Mouse (Mus musculus): ENCODE results near the gene Rbm47. TPM values are rescaled to one million over a fixed set of nuclear protein-coding genes. Genes with fewer than 3 reads are reported as not detected.

The Rbm47 gene
- polyA plus RNA-seq (2012; rRNA removed), result 39.9 and 48.9 TPM in 2 replicates

DNA sequence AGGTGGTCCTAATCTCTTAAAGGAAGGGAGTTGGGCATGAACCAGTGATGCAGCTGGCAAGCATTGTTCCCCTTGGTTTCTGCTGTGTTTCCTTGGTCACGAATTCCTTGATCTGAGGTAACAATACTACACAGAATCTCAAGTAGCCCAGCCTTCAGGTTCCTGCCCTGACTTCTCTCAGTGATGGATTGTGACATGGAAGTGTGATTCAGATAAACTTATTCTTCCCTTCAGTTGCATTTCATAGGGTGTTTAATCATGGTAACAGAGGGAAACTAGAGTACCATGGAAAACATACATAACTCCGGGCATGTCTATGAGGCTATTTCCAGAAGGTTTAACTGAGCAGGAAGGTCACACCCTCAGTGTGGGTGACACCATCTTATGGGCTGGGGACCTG, at the start of gene Rbm47:
TSS of gene Rbm47 (minus strand) at position 101 of the 400 bp plus-strand sequence.

DNA sequence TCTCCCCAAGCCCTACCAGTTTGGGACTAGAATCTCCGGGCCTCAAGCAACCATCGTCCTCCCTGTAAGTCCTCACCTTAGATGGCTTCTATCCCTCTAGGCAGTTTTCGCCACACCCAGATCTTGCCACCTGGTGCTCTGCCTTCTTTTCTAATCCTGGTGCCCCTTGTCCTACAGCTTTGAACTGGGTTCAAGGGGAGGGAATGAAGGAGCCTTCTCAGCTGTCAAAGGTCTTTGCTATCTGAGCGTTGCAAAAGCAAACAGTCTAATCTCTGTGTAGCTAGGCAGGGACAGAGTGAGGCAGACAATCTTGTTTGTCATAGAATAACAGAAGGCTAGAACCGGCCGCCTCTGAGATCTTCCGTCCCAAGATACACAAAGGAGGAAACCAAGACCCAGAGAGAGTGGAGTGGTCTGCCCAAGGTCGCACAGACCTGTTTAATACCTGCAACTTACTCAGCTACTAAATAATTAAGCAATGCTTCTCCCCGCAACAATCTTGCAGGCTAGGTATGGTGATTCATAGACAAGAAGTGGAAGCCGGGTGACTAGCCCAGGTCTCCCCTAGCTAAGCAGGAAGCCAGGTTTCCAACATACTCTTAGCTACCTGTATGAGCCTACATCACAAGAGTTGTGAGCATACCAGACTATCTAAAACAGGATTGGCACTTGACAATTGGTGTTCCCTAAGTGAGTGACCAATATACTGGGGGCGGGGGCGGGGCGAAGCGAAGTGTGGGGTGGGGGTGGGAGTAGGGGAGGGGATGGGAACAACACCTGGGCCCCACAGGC, 168.6 kb downstream of the Rbm47 start, which contains the start of gene 9130230L23Rik:
TSS of gene 9130230L23Rik (minus strand) at position 152 of the 792 bp plus-strand sequence.

Other genes with a start within 250 kb of the Rbm47 start
- gene Chrna9, start 238.2 kb downstream of the Rbm47 start, polyA plus RNA-seq (2012; rRNA removed), result 0.44 TPM in 1 of 2 replicates, not detected in the other
- gene 9130230L23Rik, start 168.8 kb downstream of the Rbm47 start, polyA plus RNA-seq (2012; rRNA removed), result 1.8 and 2.4 TPM in 2 replicates
- gene Nsun7, start 86.8 kb upstream of the Rbm47 start, polyA plus RNA-seq (2012; rRNA removed), result not detected in 2 replicates